Mouse (Mus musculus): ENCODE measurements at regions not wholly inside any gene's neighbourhood (a gene's known extent, or its start where the extent isn't known, plus 50 kb on each side); places are given as distances from the start of the nearest gene placed in this dataset.

DNA sequence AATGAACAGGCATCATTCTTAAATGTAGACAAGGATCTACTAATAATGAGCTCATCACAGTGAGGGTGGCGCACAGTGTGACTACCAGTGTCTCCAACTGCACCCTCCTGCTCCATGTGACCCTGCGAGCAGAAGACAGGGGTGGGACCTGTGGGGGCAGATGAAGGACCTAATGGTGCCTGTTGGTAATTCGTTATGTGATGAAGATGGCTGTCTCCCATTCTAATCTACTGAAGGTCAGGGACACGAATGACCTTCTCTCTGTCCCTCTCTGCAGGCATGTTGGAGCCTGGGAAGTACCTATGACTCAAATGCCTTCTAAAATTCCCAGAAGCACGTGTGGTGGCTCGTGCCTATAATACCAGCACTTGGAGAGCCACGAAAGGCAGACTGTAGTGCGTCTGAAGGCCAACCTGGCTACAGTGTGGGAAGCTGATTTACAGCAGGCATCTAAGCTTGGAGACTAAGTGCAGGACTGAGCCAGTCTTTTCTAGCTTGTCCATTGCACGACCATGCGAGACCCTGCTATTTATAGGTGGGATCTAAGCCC lies 109.9 kb upstream of the Mbnl2 start:
- TF ChIP-seq CTCF (IDR thresholded peaks at IDR 0.05; ENCODE audit: extremely low read depth, insufficient read depth, insufficient read length, insufficient replicate concordance) (no peak), POLR2A (IDR thresholded peaks at IDR 0.05; ENCODE audit: low read depth, low read length) (no peak)

Data from spleen, adult 2 months (tissue).